Mouse (Mus musculus) neural tube, embryonic 12.5 days (tissue): ENCODE results near the gene Zfp207. TPM values are rescaled to one million over a fixed set of nuclear protein-coding genes. Genes with fewer than 3 reads are reported as not detected.
"Not testable (repeated sequence)": the region's sequence is repeated elsewhere in the genome, so short reads cannot be mapped to it uniquely, and the experiment has no call there.

Experiments
- ATAC-seq: fragments of 200-750 bp; cut with Nextera tagmentation; 2 replicates; pipeline ENCODE4 v1.8.0; 2017; ENCODE audit warnings: low read depth, mild to moderate bottlenecking, moderate TSS enrichment, moderate library complexity; ENCODE audit not compliant: low FRiP score
- H3K27ac ChIP-seq: fragments of 300-500 bp; sonication (generic); 2 replicates; pipeline ENCODE4 v1.5.1; 2016
- H3K27me3 ChIP-seq: fragments of 300-500 bp; sonication (generic); replicated peaks from 2 replicates; pipeline ENCODE4 v1.6.1; 2016; ENCODE audit warnings: mild to moderate bottlenecking
- H3K36me3 ChIP-seq: fragments of 300-500 bp; sonication (generic); 2 replicates; pipeline ENCODE4 v1.6.1; 2016; ENCODE audit warnings: mild to moderate bottlenecking
- H3K4me1 ChIP-seq: fragments of 300-500 bp; sonication (generic); 2 replicates; pipeline ENCODE4 v1.6.1; 2016
- H3K4me2 ChIP-seq: fragments of 300-500 bp; sonication (generic); replicated peaks from 2 replicates; pipeline ENCODE4 v1.6.1; 2016; ENCODE audit warnings: mild to moderate bottlenecking
- H3K4me3 ChIP-seq: fragments of 300-500 bp; sonication (generic); 2 replicates; pipeline ENCODE4 v1.5.1; 2016
- H3K9ac ChIP-seq: fragments of 300-500 bp; sonication (generic); 2 replicates; pipeline ENCODE4 v1.6.1; 2016; ENCODE audit warnings: mild to moderate bottlenecking
- H3K9me3 ChIP-seq: fragments of 300-500 bp; sonication (generic); 2 replicates; pipeline ENCODE4 v1.6.1; 2016; ENCODE audit warnings: mild to moderate bottlenecking
- WGBS: fragments of 180-500 bp; shearing (Covaris S2); methylation state at CpG from one replicate; pipeline ENCODE4 v1.1.7; 2016; 5-methylcytosine and 5-hydroxymethylcytosine counted together
- polyA plus RNA-seq: library from polyadenylated mRNA; unstranded; fragments of >200 nt; fragmentation: Nextera tagmentation; extraction: Ambion mirVana; gene quantifications from 2 replicates; pipeline ENCODE4 v1.2.1, GENCODE M21; 2016

The Zfp207 gene
- polyA plus RNA-seq, 1 experiment from 2014 or later, result 252 TPM

DNA sequence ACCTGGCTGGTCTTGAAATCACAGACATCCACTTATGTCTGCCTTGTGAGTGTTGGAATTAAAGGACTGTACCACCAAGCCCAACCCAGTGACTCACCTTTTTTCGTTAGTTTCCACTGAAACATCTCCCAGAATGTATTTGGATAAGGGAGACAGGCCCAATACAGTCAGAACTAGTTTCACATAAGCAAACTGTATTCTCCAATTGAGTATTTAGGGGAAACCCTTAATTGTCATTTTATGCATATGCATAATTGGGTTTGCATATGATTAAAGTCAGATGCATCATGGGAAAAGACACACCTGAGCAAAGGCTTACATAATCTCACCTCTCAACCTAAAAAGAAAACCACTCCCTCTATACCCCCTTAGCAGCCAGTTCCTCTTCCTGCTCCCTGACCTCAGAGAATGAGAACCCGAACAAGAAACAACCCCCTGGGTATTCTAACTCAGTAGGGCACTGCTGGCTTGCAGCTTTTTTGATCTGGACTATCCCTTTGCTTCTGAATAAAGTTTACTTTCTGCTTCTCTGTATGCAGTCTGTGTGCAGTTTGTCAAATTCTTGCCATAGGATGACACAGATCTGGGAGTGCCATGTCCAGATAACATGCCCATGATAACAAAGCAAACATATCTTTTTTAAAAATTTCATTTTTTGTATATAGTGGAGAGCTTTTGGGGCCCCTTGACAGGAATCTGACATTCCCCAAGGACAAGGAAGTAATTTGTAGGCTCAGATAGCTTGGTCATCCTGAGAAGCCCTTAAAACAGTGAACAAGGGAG lies 37.3 kb downstream of the Zfp207 start:
- WGBS, result 70% methylated on average over 2 of the region's 2 CpGs
- Histone ChIP-seq H3K9me3 (0 out of 2 replicates have a peak, but pooled peaks cover 6% of the 10 kb centered on the region), H3K4me1 (no peaks in the 10 kb centered on the region), H3K36me3 (peaks cover 12% of the 10 kb centered on the region), H3K4me3 (no peak overlapping the region), H3K4me2 (no peak overlapping the region), H3K27ac (no peak overlapping the region), H3K9ac (no peak overlapping the region), H3K27me3 (no peaks in the 10 kb centered on the region)
- ATAC-seq, result no peak

DNA sequence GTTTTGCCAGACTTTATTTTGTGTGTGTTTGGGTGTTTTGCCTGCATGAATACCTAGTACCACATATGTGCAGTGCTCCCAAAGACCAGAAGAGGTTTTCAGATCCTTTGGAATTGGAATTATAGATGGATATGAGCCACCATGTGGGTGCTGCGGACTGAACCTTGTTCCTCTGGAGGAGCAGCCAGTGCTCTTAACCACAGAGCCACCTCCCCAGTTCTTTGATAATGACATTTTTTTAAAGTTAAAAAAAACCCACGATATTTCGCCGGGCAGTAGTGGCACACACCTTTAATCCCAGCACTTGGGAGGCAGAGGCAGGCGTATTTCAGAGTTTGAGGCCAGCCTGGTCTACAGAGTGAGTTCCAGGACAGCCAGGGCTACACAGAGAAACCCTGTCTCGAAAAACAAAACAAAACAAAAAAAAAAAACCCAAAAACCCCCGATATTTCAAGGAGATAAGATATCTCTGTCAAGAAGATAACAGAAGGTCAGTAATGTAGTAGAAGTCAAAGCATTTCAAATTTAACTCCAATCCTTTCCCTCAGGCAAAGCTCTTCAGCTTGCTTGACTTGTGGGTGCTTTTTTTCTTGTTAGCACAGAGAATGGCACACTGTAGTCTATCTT lies 38.5 kb downstream of the Zfp207 start:
- Histone ChIP-seq H3K9me3 (0 out of 2 replicates have a peak, but pooled peaks cover 6% of the 10 kb centered on the region), H3K27ac (no peak overlapping the region), H3K9ac (no peak overlapping the region), H3K4me2 (no peak overlapping the region), H3K4me1 (no peaks in the 10 kb centered on the region), H3K27me3 (no peaks in the 10 kb centered on the region), H3K4me3 (no peak overlapping the region), H3K36me3 (peaks cover 7% of the 10 kb centered on the region)
- 89% methylated on average over 7 of the region's 7 CpGs for WGBS
- no peak for ATAC-seq

GRCm38 (mm10) chr11:80424691-80425090 lies 41.6 kb downstream of the Zfp207 start:
- H3K27me3 ChIP-seq, result no peaks in the 10 kb centered on the region
- no peaks in the 10 kb centered on the region for H3K36me3 ChIP-seq
- H3K4me3 ChIP-seq, result no peak overlapping the region
- no peak overlapping the region for H3K4me2 ChIP-seq
- 95% methylated on average over 2 of the region's 2 CpGs for WGBS
- peaks cover 6% of the 10 kb centered on the region for H3K4me1 ChIP-seq
- no peak overlapping the region for H3K9ac ChIP-seq
- no peak for ATAC-seq
- no peaks in the 10 kb centered on the region for H3K9me3 ChIP-seq
- no peak overlapping the region for H3K27ac ChIP-seq

DNA sequence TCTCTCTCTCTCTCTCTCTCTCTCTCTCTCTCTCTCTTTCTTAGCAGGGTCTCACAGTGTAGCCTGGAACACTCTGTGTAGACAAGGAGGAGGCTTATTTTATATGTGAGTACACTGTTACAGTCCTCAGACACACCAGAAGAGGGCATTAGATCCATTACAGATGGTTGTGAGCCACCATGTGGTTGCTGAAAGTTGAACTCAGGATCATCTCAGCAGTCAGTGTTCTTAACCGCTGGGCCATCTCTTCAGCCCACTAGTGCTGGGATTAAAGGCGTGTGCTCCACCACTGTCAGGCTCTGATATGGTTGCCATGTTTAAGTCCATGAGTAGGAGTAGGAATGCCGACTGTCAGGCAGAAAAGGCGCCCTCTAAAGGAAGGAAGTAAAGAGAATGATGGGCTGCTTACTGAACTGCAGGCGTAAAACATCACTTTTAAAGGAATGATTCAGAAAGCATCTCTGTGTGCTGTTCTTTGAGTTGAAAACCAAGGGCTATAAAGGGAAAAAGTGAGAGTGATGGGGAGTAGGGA lies 42.2 kb downstream of the Zfp207 start:
- H3K4me2 ChIP-seq, result no peak overlapping the region
- ATAC-seq, result no peak
- H3K4me3 ChIP-seq, result no peak overlapping the region
- H3K36me3 ChIP-seq, result no peaks in the 10 kb centered on the region
- WGBS, result 67% methylated on average over 5 of the region's 5 CpGs
- H3K4me1 ChIP-seq, result peaks cover 8% of the 10 kb centered on the region
- H3K9me3 ChIP-seq, result no peaks in the 10 kb centered on the region
- H3K27ac ChIP-seq, result no peak overlapping the region
- H3K9ac ChIP-seq, result no peak overlapping the region
- no peaks in the 10 kb centered on the region for H3K27me3 ChIP-seq

- not testable (repeated sequence) for H3K36me3 ChIP-seq, ATAC-seq, H3K4me3 ChIP-seq, H3K27ac ChIP-seq, H3K4me2 ChIP-seq, H3K9me3 ChIP-seq, H3K9ac ChIP-seq, H3K4me1 ChIP-seq, H3K27me3 ChIP-seq
- 82% methylated on average over 16 of the region's 16 CpGs for WGBS
Observed at GRCm38 (mm10) chr11:80426029-80426813, 43.1 kb downstream of the Zfp207 start.

GRCm38 (mm10) chr11:80428381-80429008 lies 45.4 kb downstream of the Zfp207 start, which contains the start of gene Psmd11:
Psmd11 (plus strand) TSS chr11:80428615.
- H3K4me1 ChIP-seq, result peaks cover 8% of the 10 kb centered on the region
- under 1% methylated on average over 58 of the region's 58 CpGs for WGBS
- ATAC-seq, result peak; percentile 99
- H3K27ac ChIP-seq, result peak within 1 kb of the TSS; percentile 83
- peak within 1 kb of the TSS; percentile 90 for H3K4me2 ChIP-seq
- H3K36me3 ChIP-seq, result peaks cover 14% of the 10 kb centered on the region
- peak within 1 kb of the TSS; percentile 99 for H3K4me3 ChIP-seq
- no peaks in the 10 kb centered on the region for H3K27me3 ChIP-seq
- H3K9ac ChIP-seq, result peak within 1 kb of the TSS; percentile 95
- no peaks in the 10 kb centered on the region for H3K9me3 ChIP-seq

DNA sequence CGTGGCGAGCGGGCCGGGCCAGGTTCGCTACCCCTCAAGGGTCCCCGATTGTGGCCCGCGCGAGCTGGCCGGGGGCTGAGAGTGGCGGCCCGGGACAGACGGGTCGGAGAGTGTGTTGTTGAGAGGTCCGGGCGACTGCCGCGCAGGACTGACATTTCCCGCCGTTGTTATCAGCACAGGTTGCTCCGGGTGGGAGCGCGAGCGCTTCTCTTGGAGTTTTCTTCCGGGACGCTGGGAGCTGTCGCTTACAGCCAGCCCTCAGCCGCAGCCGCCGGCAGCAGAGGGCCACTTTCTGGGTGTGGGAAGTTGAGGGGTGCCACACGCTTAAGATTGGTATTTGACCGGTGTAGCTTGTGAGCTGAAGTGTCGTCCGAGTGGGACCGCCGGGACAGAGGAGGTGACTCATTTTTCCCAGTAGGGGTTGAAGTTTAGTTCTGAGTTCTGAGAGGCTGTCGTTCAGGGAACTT lies 46.0 kb downstream of the Zfp207 start:
- Histone ChIP-seq H3K9me3 (no peaks in the 10 kb centered on the region), H3K4me3 (peak overlapping the region; percentile 99), H3K36me3 (peaks cover 15% of the 10 kb centered on the region), H3K9ac (peak overlapping the region; percentile 95), H3K4me2 (peak overlapping the region; percentile 90), H3K27ac (peak overlapping the region; percentile 83; the same call in 1 of the 2 replicates), H3K27me3 (no peaks in the 10 kb centered on the region), H3K4me1 (peaks cover 8% of the 10 kb centered on the region)
- no peak; the same call in 1 of the 2 replicates for ATAC-seq
- WGBS, result under 1% methylated on average over 37 of the region's 37 CpGs

DNA sequence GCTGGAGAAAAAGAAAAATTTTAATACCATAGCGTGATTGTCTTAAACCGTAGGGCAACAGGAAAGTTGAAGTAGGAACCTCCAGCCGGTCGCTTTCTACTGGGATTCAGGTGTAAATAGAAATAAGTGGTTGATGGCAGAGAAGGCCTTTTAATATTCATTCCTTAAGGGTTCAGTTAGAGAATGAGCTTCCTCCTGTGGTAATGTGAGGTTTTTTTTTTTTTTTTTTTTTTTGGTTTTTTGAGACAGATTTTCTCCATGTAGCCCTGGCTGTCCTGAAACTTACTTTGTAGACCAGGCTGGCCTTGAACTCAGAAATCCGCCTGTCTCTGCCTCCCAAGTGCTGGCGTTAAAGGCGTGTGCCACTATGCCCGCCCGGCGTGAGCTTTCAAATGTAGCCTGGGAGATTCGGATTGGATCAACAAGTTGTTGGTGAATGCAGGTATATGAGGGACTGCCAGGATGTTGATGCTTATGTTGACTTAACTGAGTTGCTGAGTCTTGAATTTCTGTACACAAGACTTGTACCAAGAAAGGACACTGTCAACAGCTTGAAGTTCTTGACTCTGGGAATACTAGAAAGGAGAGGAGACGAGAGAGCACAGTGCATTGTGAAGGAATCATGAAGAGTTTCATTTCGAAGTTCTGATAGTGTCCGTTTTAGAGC lies 46.6 kb downstream of the Zfp207 start:
- peaks cover 8% of the 10 kb centered on the region for H3K4me1 ChIP-seq
- peaks cover 18% of the 10 kb centered on the region for H3K36me3 ChIP-seq
- no peaks in the 10 kb centered on the region for H3K9me3 ChIP-seq
- ATAC-seq, result no peak
- 64% methylated on average over 14 of the region's 14 CpGs for WGBS
- no peak overlapping the region for H3K27ac ChIP-seq
- H3K4me3 ChIP-seq, result peak overlapping the region; percentile 99
- H3K27me3 ChIP-seq, result no peaks in the 10 kb centered on the region
- peak overlapping the region; percentile 90 for H3K4me2 ChIP-seq
- H3K9ac ChIP-seq, result peak overlapping the region; percentile 95

- Histone ChIP-seq H3K36me3 (peaks cover 21% of the 10 kb centered on the region), H3K4me2 (no peak overlapping the region), H3K27me3 (no peaks in the 10 kb centered on the region), H3K4me1 (peaks cover 8% of the 10 kb centered on the region), H3K4me3 (no peak overlapping the region), H3K9me3 (no peaks in the 10 kb centered on the region), H3K27ac (no peak overlapping the region), H3K9ac (no peak overlapping the region)
- WGBS, result 92% methylated on average over 3 of the region's 3 CpGs
- no peak for ATAC-seq
Observed at GRCm38 (mm10) chr11:80430366-80430910, 47.4 kb downstream of the Zfp207 start.

DNA sequence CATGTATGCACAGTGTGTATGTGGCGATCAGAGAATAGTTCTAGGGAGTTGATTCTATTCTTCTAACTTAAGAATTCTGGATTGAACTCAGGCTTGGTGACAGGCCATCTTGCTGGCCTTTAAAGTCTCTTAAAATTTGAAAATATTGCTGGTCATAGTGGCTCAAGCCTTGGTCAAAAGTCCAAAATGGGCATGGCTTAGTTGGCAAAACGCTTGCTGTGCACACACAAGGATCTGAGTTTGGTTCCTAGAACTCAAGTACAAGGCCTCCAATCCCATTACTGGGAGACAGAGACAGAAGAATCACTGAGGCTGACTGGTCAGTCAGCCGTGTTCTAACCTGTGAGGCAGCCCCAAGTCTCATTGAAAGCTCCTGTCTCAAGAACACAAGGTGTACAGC lies 63.8 kb downstream of the Zfp207 start:
- Histone ChIP-seq H3K4me2 (no peak overlapping the region), H3K4me3 (no peak overlapping the region), H3K9ac (no peak overlapping the region), H3K4me1 (no peaks in the 10 kb centered on the region), H3K9me3 (no peaks in the 10 kb centered on the region), H3K27ac (no peak overlapping the region), H3K36me3 (peaks cover 52% of the 10 kb centered on the region), H3K27me3 (no peaks in the 10 kb centered on the region)
- 97% methylated on average over 3 of the region's 3 CpGs for whole genome bisulfite sequencing
- ATAC-seq, result no peak

DNA sequence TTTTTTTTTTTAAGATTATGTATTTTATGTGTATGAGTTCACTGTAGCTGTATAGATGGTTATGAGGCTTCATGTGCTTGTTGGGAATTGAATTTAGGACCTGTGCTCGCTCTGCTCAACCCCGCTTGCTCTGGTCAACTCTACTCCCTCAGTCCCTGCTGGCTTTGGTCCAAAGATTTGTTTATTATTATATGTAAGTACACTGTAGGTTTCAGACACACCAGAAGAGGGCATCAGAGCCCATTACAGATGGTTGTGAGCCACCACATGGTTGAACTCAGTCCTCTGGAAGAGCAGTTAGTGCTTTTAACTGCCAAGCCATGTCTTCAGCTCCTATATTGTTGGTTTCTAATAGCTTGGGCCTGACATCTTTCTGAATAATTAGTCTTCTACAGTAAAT lies 66.8 kb downstream of the Zfp207 start:
- Histone ChIP-seq H3K27me3 (no peaks in the 10 kb centered on the region), H3K27ac (no peak overlapping the region), H3K36me3 (peaks cover 49% of the 10 kb centered on the region), H3K9ac (no peak overlapping the region), H3K9me3 (no peaks in the 10 kb centered on the region), H3K4me2 (no peak overlapping the region), H3K4me1 (no peaks in the 10 kb centered on the region), H3K4me3 (no peak overlapping the region)
- ATAC-seq, result no peak
- 93% methylated on average over 2 of the region's 2 CpGs for WGBS
